Mouse (Mus musculus): Measurements from ENCODE around the gene Hexim1. TPM values are rescaled to one million over a fixed set of nuclear protein-coding genes. Genes with fewer than 3 reads are reported as not detected.

Gene Hexim1
- polyA plus RNA-seq, 1 experiment from 2014 or later = 4.6 TPM

GRCm38 (mm10) chr11:103113005-103113404, 3.0 kb upstream of the Hexim1 start:
- Histone ChIP-seq H3K36me3 (ENCODE audit: control insufficient read depth, insufficient read depth, low read length) (no peaks in the 10 kb centered on the region), H3K27me3 (ENCODE audit: control insufficient read depth, insufficient read depth, low read length) (peaks cover 16% of the 10 kb centered on the region; the same call in 1 of the 2 replicates), H3K4me3 (ENCODE audit: low read depth, low read length) (no peak overlapping the region), H3K9ac (ENCODE audit: low read length) (peak overlapping the region; percentile 17; the same call in 1 of the 2 replicates), H3K4me2 (no peak overlapping the region), H3K4me1 (ENCODE audit: control insufficient read depth, insufficient read depth, low read length) (peaks cover 26% of the 10 kb centered on the region), H3K9me3 (ENCODE audit: control insufficient read depth, low read length) (no peaks in the 10 kb centered on the region), H3K27ac (ENCODE audit: low read depth, low read length) (no peak overlapping the region)
- ATAC-seq (ENCODE audit: low FRiP score) (no peak), DNase-seq (ENCODE audit: low spot score, missing footprints) (no peak)
- 29% methylated on average over 12 of the region's 12 CpGs for WGBS

- Histone ChIP-seq H3K4me2 (no peak overlapping the region), H3K36me3 (ENCODE audit: control insufficient read depth, insufficient read depth, low read length) (no peaks in the 10 kb centered on the region), H3K27ac (ENCODE audit: low read depth, low read length) (no peak overlapping the region), H3K9me3 (ENCODE audit: control insufficient read depth, low read length) (no peaks in the 10 kb centered on the region), H3K27me3 (ENCODE audit: control insufficient read depth, insufficient read depth, low read length) (peaks cover 16% of the 10 kb centered on the region; the same call in 1 of the 2 replicates), H3K9ac (ENCODE audit: low read length) (no peak overlapping the region), H3K4me3 (ENCODE audit: low read depth, low read length) (no peak overlapping the region), H3K4me1 (ENCODE audit: control insufficient read depth, insufficient read depth, low read length) (peaks cover 31% of the 10 kb centered on the region)
- ATAC-seq (ENCODE audit: low FRiP score) (no peak), DNase-seq (ENCODE audit: low spot score, missing footprints) (no peak)
- 85% methylated on average over 4 of the region's 4 CpGs for WGBS
Observed at GRCm38 (mm10) chr11:103113771-103114170, 2.3 kb upstream of the Hexim1 start.

- no peak for ATAC-seq (ENCODE audit: low FRiP score)
- peak overlapping the region; percentile 64 for H3K4me3 ChIP-seq (ENCODE audit: low read depth, low read length)
- peaks cover 33% of the 10 kb centered on the region for H3K4me1 ChIP-seq (ENCODE audit: control insufficient read depth, insufficient read depth, low read length)
- H3K36me3 ChIP-seq (ENCODE audit: control insufficient read depth, insufficient read depth, low read length) = no peaks in the 10 kb centered on the region
- DNase-seq (ENCODE audit: low spot score, missing footprints) = no peak
- H3K4me2 ChIP-seq = peak overlapping the region; percentile 62
- H3K27me3 ChIP-seq (ENCODE audit: control insufficient read depth, insufficient read depth, low read length) = peaks cover 16% of the 10 kb centered on the region; the same call in 1 of the 2 replicates
- H3K9me3 ChIP-seq (ENCODE audit: control insufficient read depth, low read length) = no peaks in the 10 kb centered on the region
- WGBS = 85% methylated on average over 11 of the region's 11 CpGs
- no peak overlapping the region for H3K27ac ChIP-seq (ENCODE audit: low read depth, low read length)
- H3K9ac ChIP-seq (ENCODE audit: low read length) = peak overlapping the region; percentile 82
Observed at GRCm38 (mm10) chr11:103114270-103114943, 1.6 kb upstream of the Hexim1 start.

GRCm38 (mm10) chr11:103115163-103116007, 646 bp upstream of the Hexim1 start:
- DNase-seq (ENCODE audit: low spot score, missing footprints) (peak; percentile 99), ATAC-seq (ENCODE audit: low FRiP score) (peak; percentile 68)
- Histone ChIP-seq H3K27ac (ENCODE audit: low read depth, low read length) (peak overlapping the region; percentile 75), H3K4me1 (ENCODE audit: control insufficient read depth, insufficient read depth, low read length) (peaks cover 33% of the 10 kb centered on the region), H3K9me3 (ENCODE audit: control insufficient read depth, low read length) (no peaks in the 10 kb centered on the region), H3K4me2 (peak overlapping the region; percentile 62), H3K36me3 (ENCODE audit: control insufficient read depth, insufficient read depth, low read length) (no peaks in the 10 kb centered on the region), H3K27me3 (ENCODE audit: control insufficient read depth, insufficient read depth, low read length) (peaks cover 16% of the 10 kb centered on the region; the same call in 1 of the 2 replicates), H3K4me3 (ENCODE audit: low read depth, low read length) (peak overlapping the region; percentile 64), H3K9ac (ENCODE audit: low read length) (peak overlapping the region; percentile 82)
- under 1% methylated on average over 34 of the region's 34 CpGs for WGBS

GRCm38 (mm10) chr11:103116959-103117590, 1.0 kb downstream of the Hexim1 start:
- Histone ChIP-seq H3K9ac (ENCODE audit: low read length) (peak overlapping the region; percentile 70), H3K36me3 (ENCODE audit: control insufficient read depth, insufficient read depth, low read length) (no peaks in the 10 kb centered on the region), H3K9me3 (ENCODE audit: control insufficient read depth, low read length) (no peaks in the 10 kb centered on the region), H3K4me1 (ENCODE audit: control insufficient read depth, insufficient read depth, low read length) (peaks cover 28% of the 10 kb centered on the region), H3K27ac (ENCODE audit: low read depth, low read length) (no peak overlapping the region; the same call in 1 of the 2 replicates), H3K4me2 (peak overlapping the region; percentile 93), H3K27me3 (ENCODE audit: control insufficient read depth, insufficient read depth, low read length) (peaks cover 9% of the 10 kb centered on the region; the same call in 1 of the 2 replicates), H3K4me3 (ENCODE audit: low read depth, low read length) (peak overlapping the region; percentile 64)
- DNase-seq (ENCODE audit: low spot score, missing footprints) (peak; percentile 96), ATAC-seq (ENCODE audit: low FRiP score) (0 out of 2 replicates have a peak, but pooled peaks have one; percentile 22)
- WGBS = under 1% methylated on average over 35 of the region's 35 CpGs

- ATAC-seq (ENCODE audit: low FRiP score) (no peak), DNase-seq (ENCODE audit: low spot score, missing footprints) (peak; percentile 95)
- Histone ChIP-seq H3K4me3 (ENCODE audit: low read depth, low read length) (peak overlapping the region; percentile 64), H3K27me3 (ENCODE audit: control insufficient read depth, insufficient read depth, low read length) (peaks cover 5% of the 10 kb centered on the region; the same call in 1 of the 2 replicates), H3K27ac (ENCODE audit: low read depth, low read length) (no peak overlapping the region), H3K9ac (ENCODE audit: low read length) (peak overlapping the region; percentile 70), H3K4me1 (ENCODE audit: control insufficient read depth, insufficient read depth, low read length) (peaks cover 23% of the 10 kb centered on the region), H3K4me2 (peak overlapping the region; percentile 93), H3K9me3 (ENCODE audit: control insufficient read depth, low read length) (no peaks in the 10 kb centered on the region), H3K36me3 (ENCODE audit: control insufficient read depth, insufficient read depth, low read length) (no peaks in the 10 kb centered on the region)
- 0% methylated on average over 38 of the region's 38 CpGs for WGBS
Observed at GRCm38 (mm10) chr11:103117591-103118009, 1.6 kb downstream of the Hexim1 start.

- no peak for ATAC-seq (ENCODE audit: low FRiP score)
Observed at GRCm38 (mm10) chr11:103118866-103119265, 2.8 kb downstream of the Hexim1 start.

GRCm38 (mm10) chr11:103119609-103120008, 3.6 kb downstream of the Hexim1 start:
- WGBS = 58% methylated on average over 5 of the region's 5 CpGs
- H3K27ac ChIP-seq (ENCODE audit: low read depth, low read length) = no peak overlapping the region
- ATAC-seq (ENCODE audit: low FRiP score) = no peak
- H3K9ac ChIP-seq (ENCODE audit: low read length) = no peak overlapping the region
- peaks cover 21% of the 10 kb centered on the region for H3K4me1 ChIP-seq (ENCODE audit: control insufficient read depth, insufficient read depth, low read length)
- H3K27me3 ChIP-seq (ENCODE audit: control insufficient read depth, insufficient read depth, low read length) = no peaks in the 10 kb centered on the region
- no peaks in the 10 kb centered on the region for H3K36me3 ChIP-seq (ENCODE audit: control insufficient read depth, insufficient read depth, low read length)
- no peak overlapping the region for H3K4me3 ChIP-seq (ENCODE audit: low read depth, low read length)
- DNase-seq (ENCODE audit: low spot score, missing footprints) = no peak
- H3K4me2 ChIP-seq = no peak overlapping the region
- H3K9me3 ChIP-seq (ENCODE audit: control insufficient read depth, low read length) = no peaks in the 10 kb centered on the region

More at GRCm38 (mm10) chr11:103118866-103119265, 2.8 kb downstream of the Hexim1 start:
- WGBS = 89% methylated on average over 2 of the region's 2 CpGs
- no peak overlapping the region for H3K9ac ChIP-seq (ENCODE audit: low read length)
- no peak overlapping the region for H3K4me3 ChIP-seq (ENCODE audit: low read depth, low read length)
- H3K27me3 ChIP-seq (ENCODE audit: control insufficient read depth, insufficient read depth, low read length) = no peaks in the 10 kb centered on the region
- no peak for DNase-seq (ENCODE audit: low spot score, missing footprints)
- no peak overlapping the region; the same call in 1 of the 2 replicates for H3K4me2 ChIP-seq
- H3K36me3 ChIP-seq (ENCODE audit: control insufficient read depth, insufficient read depth, low read length) = no peaks in the 10 kb centered on the region
- H3K4me1 ChIP-seq (ENCODE audit: control insufficient read depth, insufficient read depth, low read length) = peaks cover 21% of the 10 kb centered on the region
- no peak overlapping the region for H3K27ac ChIP-seq (ENCODE audit: low read depth, low read length)
- no peaks in the 10 kb centered on the region for H3K9me3 ChIP-seq (ENCODE audit: control insufficient read depth, low read length)

All from midbrain, embryonic 11.5 days (tissue).